Mouse (Mus musculus): Measurements from ENCODE around the gene Dohh. TPM values are rescaled to one million over a fixed set of nuclear protein-coding genes. Genes with fewer than 3 reads are reported as not detected.

Dohh gene
- polyA plus RNA-seq, 1 experiment from 2014 or later = 109 TPM

- peaks cover 61% of the 10 kb centered on the region for H3K4me1 ChIP-seq (ENCODE audit: control insufficient read depth, insufficient read depth, low read length)
- 53% methylated on average over 12 of the region's 12 CpGs for WGBS
These were observed 33.3 kb downstream of the Dohh start for GRCm38 (mm10) chr10:81417227-81418215.

GRCm38 (mm10) chr10:81418216-81419070 lies 34.2 kb downstream of the Dohh start:
- Histone ChIP-seq H3K36me3 (ENCODE audit: control insufficient read depth, insufficient read depth, low read length) (no peaks in the 10 kb centered on the region), H3K4me2 (ENCODE audit: low read depth, low read length) (no peak overlapping the region), H3K4me1 (ENCODE audit: control insufficient read depth, insufficient read depth, low read length) (peaks cover 53% of the 10 kb centered on the region), H3K27ac (ENCODE audit: low read length) (no peak overlapping the region), H3K9me3 (ENCODE audit: control insufficient read depth, low read length) (no peaks in the 10 kb centered on the region), H3K27me3 (replicated peaks; ENCODE audit: control insufficient read depth, insufficient read depth, low read length) (no peaks in the 10 kb centered on the region), H3K9ac (ENCODE audit: low read depth, low read length) (no peak overlapping the region), H3K4me3 (ENCODE audit: low read length) (no peak overlapping the region)
- 65% methylated on average over 11 of the region's 11 CpGs for WGBS
- ATAC-seq = no peak

More at GRCm38 (mm10) chr10:81417227-81418215, 33.3 kb downstream of the Dohh start:
- H3K9me3 ChIP-seq (ENCODE audit: control insufficient read depth, low read length) = no peaks in the 10 kb centered on the region
- peaks cover 4% of the 10 kb centered on the region for H3K36me3 ChIP-seq (ENCODE audit: control insufficient read depth, insufficient read depth, low read length)
- ATAC-seq = no peak
- peak overlapping the region; percentile 42 for H3K4me3 ChIP-seq (ENCODE audit: low read length)
- peak overlapping the region; percentile 74 for H3K27ac ChIP-seq (ENCODE audit: low read length)
- peak overlapping the region; percentile 77 for H3K4me2 ChIP-seq (ENCODE audit: low read depth, low read length)
- no peaks in the 10 kb centered on the region for H3K27me3 ChIP-seq (replicated peaks; ENCODE audit: control insufficient read depth, insufficient read depth, low read length)
- H3K9ac ChIP-seq (ENCODE audit: low read depth, low read length) = peak overlapping the region; percentile 63

- Histone ChIP-seq H3K4me1 (ENCODE audit: control insufficient read depth, insufficient read depth, low read length) (peaks cover 53% of the 10 kb centered on the region), H3K27ac (ENCODE audit: low read length) (no peak overlapping the region), H3K4me2 (ENCODE audit: low read depth, low read length) (no peak overlapping the region), H3K9ac (ENCODE audit: low read depth, low read length) (no peak overlapping the region), H3K27me3 (replicated peaks; ENCODE audit: control insufficient read depth, insufficient read depth, low read length) (no peaks in the 10 kb centered on the region), H3K36me3 (ENCODE audit: control insufficient read depth, insufficient read depth, low read length) (no peaks in the 10 kb centered on the region), H3K9me3 (ENCODE audit: control insufficient read depth, low read length) (no peaks in the 10 kb centered on the region), H3K4me3 (ENCODE audit: low read length) (no peak overlapping the region)
- ATAC-seq = no peak
- WGBS = 85% methylated on average over 10 of the region's 10 CpGs
These were observed 35.1 kb downstream of the Dohh start for GRCm38 (mm10) chr10:81419111-81419928.

- Histone ChIP-seq H3K4me1 (ENCODE audit: control insufficient read depth, insufficient read depth, low read length) (peaks cover 53% of the 10 kb centered on the region), H3K27ac (ENCODE audit: low read length) (no peak overlapping the region), H3K4me3 (ENCODE audit: low read length) (no peak overlapping the region), H3K9me3 (ENCODE audit: control insufficient read depth, low read length) (no peaks in the 10 kb centered on the region), H3K36me3 (ENCODE audit: control insufficient read depth, insufficient read depth, low read length) (no peaks in the 10 kb centered on the region), H3K4me2 (ENCODE audit: low read depth, low read length) (no peak overlapping the region), H3K27me3 (replicated peaks; ENCODE audit: control insufficient read depth, insufficient read depth, low read length) (no peaks in the 10 kb centered on the region), H3K9ac (ENCODE audit: low read depth, low read length) (no peak overlapping the region)
- WGBS = 85% methylated on average over 40 of the region's 40 CpGs
- no peak for ATAC-seq
These were observed 36.1 kb downstream of the Dohh start for GRCm38 (mm10) chr10:81420191-81420767.

- no peak overlapping the region for H3K9ac ChIP-seq (ENCODE audit: low read depth, low read length)
- no peaks in the 10 kb centered on the region for H3K36me3 ChIP-seq (ENCODE audit: control insufficient read depth, insufficient read depth, low read length)
- H3K27ac ChIP-seq (ENCODE audit: low read length) = no peak overlapping the region
- WGBS = 75% methylated on average over 4 of the region's 4 CpGs
- H3K27me3 ChIP-seq (replicated peaks; ENCODE audit: control insufficient read depth, insufficient read depth, low read length) = 0 out of 2 replicates have a peak, but pooled peaks cover 2% of the 10 kb centered on the region
- no peak overlapping the region for H3K4me2 ChIP-seq (ENCODE audit: low read depth, low read length)
- H3K4me1 ChIP-seq (ENCODE audit: control insufficient read depth, insufficient read depth, low read length) = peaks cover 53% of the 10 kb centered on the region
- H3K9me3 ChIP-seq (ENCODE audit: control insufficient read depth, low read length) = no peaks in the 10 kb centered on the region
- no peak for ATAC-seq
- no peak overlapping the region for H3K4me3 ChIP-seq (ENCODE audit: low read length)
These were observed 37.0 kb downstream of the Dohh start for GRCm38 (mm10) chr10:81421041-81421796.

GRCm38 (mm10) chr10:81421797-81422100 lies 37.5 kb downstream of the Dohh start:
- Histone ChIP-seq H3K27me3 (replicated peaks; ENCODE audit: control insufficient read depth, insufficient read depth, low read length) (0 out of 2 replicates have a peak, but pooled peaks cover 2% of the 10 kb centered on the region), H3K9me3 (ENCODE audit: control insufficient read depth, low read length) (no peaks in the 10 kb centered on the region), H3K9ac (ENCODE audit: low read depth, low read length) (no peak overlapping the region), H3K36me3 (ENCODE audit: control insufficient read depth, insufficient read depth, low read length) (no peaks in the 10 kb centered on the region), H3K4me1 (ENCODE audit: control insufficient read depth, insufficient read depth, low read length) (peaks cover 50% of the 10 kb centered on the region), H3K27ac (ENCODE audit: low read length) (no peak overlapping the region), H3K4me2 (ENCODE audit: low read depth, low read length) (no peak overlapping the region), H3K4me3 (ENCODE audit: low read length) (no peak overlapping the region)
- ATAC-seq = no peak
- 72% methylated on average over 5 of the region's 5 CpGs for WGBS

GRCm38 (mm10) chr10:81422191-81422590 lies 38.0 kb downstream of the Dohh start:
- H3K4me3 ChIP-seq (ENCODE audit: low read length) = no peak overlapping the region
- no peak overlapping the region for H3K4me2 ChIP-seq (ENCODE audit: low read depth, low read length)

GRCm38 (mm10) chr10:81422661-81423217 lies 38.5 kb downstream of the Dohh start:
- Histone ChIP-seq H3K9me3 (ENCODE audit: control insufficient read depth, low read length) (no peaks in the 10 kb centered on the region), H3K9ac (ENCODE audit: low read depth, low read length) (no peak overlapping the region), H3K27me3 (replicated peaks; ENCODE audit: control insufficient read depth, insufficient read depth, low read length) (peaks cover 5% of the 10 kb centered on the region; the same call in 1 of the 2 replicates), H3K4me1 (ENCODE audit: control insufficient read depth, insufficient read depth, low read length) (peaks cover 46% of the 10 kb centered on the region), H3K27ac (ENCODE audit: low read length) (no peak overlapping the region), H3K4me3 (ENCODE audit: low read length) (no peak overlapping the region), H3K36me3 (ENCODE audit: control insufficient read depth, insufficient read depth, low read length) (no peaks in the 10 kb centered on the region), H3K4me2 (ENCODE audit: low read depth, low read length) (no peak overlapping the region)
- ATAC-seq = no peak
- 80% methylated on average over 3 of the region's 3 CpGs for WGBS

More at GRCm38 (mm10) chr10:81422191-81422590, 38.0 kb downstream of the Dohh start:
- WGBS = 76% methylated on average over 6 of the region's 6 CpGs
- no peak overlapping the region for H3K27ac ChIP-seq (ENCODE audit: low read length)
- H3K9me3 ChIP-seq (ENCODE audit: control insufficient read depth, low read length) = no peaks in the 10 kb centered on the region
- no peak for ATAC-seq
- H3K27me3 ChIP-seq (replicated peaks; ENCODE audit: control insufficient read depth, insufficient read depth, low read length) = peaks cover 2% of the 10 kb centered on the region; the same call in 1 of the 2 replicates
- no peaks in the 10 kb centered on the region for H3K36me3 ChIP-seq (ENCODE audit: control insufficient read depth, insufficient read depth, low read length)
- no peak overlapping the region for H3K9ac ChIP-seq (ENCODE audit: low read depth, low read length)
- peaks cover 50% of the 10 kb centered on the region for H3K4me1 ChIP-seq (ENCODE audit: control insufficient read depth, insufficient read depth, low read length)
